7 mouse cellular contexts compared by ENCODE assay signal in genomic region chr7:79140897-79141296, GRCm38 (mm10). TPM values are rescaled to one million over a fixed set of nuclear protein-coding genes. Genes with fewer than 3 reads are reported as not detected.
DNase-seq lines count a peak whose midpoint lies in the region; ATAC-seq and TF ChIP-seq lines count a peak whose summit lies in the region.

No protein-coding gene starts in this region.

- no peaks in the 10 kb centered on the region for H3K27me3 ChIP-seq in small intestine, adult 2 months (ENCODE audit: control insufficient read depth, insufficient read depth, low read length)

- ATAC-seq in erythroblast, adult 5-6 weeks (replicated peaks; ENCODE audit: low FRiP score, poor library complexity, severe bottlenecking): peak; percentile 52; the same call in 1 of the 2 replicates
- ATAC-seq in megakaryocyte-erythroid progenitor cell, adult 5-6 weeks (replicated peaks; ENCODE audit: low FRiP score, low TSS enrichment, poor library complexity, severe bottlenecking): peak; percentile 71

- intact Hi-C loops in heart, postnatal 25 days (cut with DNase I): loop anchor here (1.0 to 10.0 kb wide), 5 partner anchors 51 to 324 kb away; partner anchors contain the start of gene Polg

- TF ChIP-seq POLR2A in bone marrow macrophage, adult 2 months (IDR thresholded peaks at IDR 0.05; ENCODE audit: borderline replicate concordance, low read depth, low read length): no peak
- TF ChIP-seq POLR2A in small intestine, adult 2 months (IDR thresholded peaks at IDR 0.05; ENCODE audit: low read depth, low read length): no peak

- no peaks in the 10 kb centered on the region; the same call in 1 of the 2 replicates for H3K36me3 ChIP-seq in small intestine, adult 2 months (ENCODE audit: control insufficient read depth, insufficient read depth, low read length)

- peak; percentile 90 for TF ChIP-seq CTCF in bone marrow macrophage, adult 2 months (IDR thresholded peaks at IDR 0.05; ENCODE audit: low read depth, low read length)
- peak; percentile 95 for TF ChIP-seq CTCF in small intestine, adult 2 months (IDR thresholded peaks at IDR 0.05; ENCODE audit: extremely low read depth, insufficient read length, insufficient replicate concordance, low read depth, low read length)

- H3K4me1 ChIP-seq in bone marrow macrophage, adult 2 months (ENCODE audit: control insufficient read depth, insufficient read depth, low read length): peaks cover 7% of the 10 kb centered on the region
- H3K4me1 ChIP-seq in small intestine, adult 2 months (ENCODE audit: control insufficient read depth, insufficient read depth, insufficient read length, low read length): peaks cover 9% of the 10 kb centered on the region; the same call in 1 of the 2 replicates

- DNase-seq in MEL-GATA-1-ER (ENCODE audit: extremely low read depth, low read depth): peak; percentile 20
- peak; percentile 38 for DNase-seq in heart, postnatal 25 days (ENCODE audit: low spot score)
- peak; percentile 74 to 85 for DNase-seq in layer of hippocampus, postnatal 25 days (ENCODE audit: extremely low spot score in 1 of 2, low spot score in 1 of 2)

- WGBS in small intestine, adult 2 months: 44% methylated on average over 8 of the region's 8 CpGs

- H3K27ac ChIP-seq in bone marrow macrophage, adult 2 months (ENCODE audit: insufficient read depth, low read depth, low read length): no peak overlapping the region
- H3K27ac ChIP-seq in small intestine, adult 2 months (ENCODE audit: insufficient read depth, low read depth, low read length): no peak overlapping the region

- H3K4me3 ChIP-seq in bone marrow macrophage, adult 2 months (ENCODE audit: insufficient read depth, low read length): no peak overlapping the region
- H3K4me3 ChIP-seq in small intestine, adult 2 months (ENCODE audit: low read depth, low read length): no peak overlapping the region

RNA-seq across cellular contexts. Expression of gene Mfge8, which starts 8.0 kb away (rescaled TPM):
- 27.4 and 30.3 TPM in 2 replicates for polyA plus RNA-seq in bone marrow macrophage, adult 2 months (2012; ENCODE audit: insufficient read depth, insufficient read length, missing spikeins)
- total RNA-seq in erythroblast, adult 5-6 weeks (2015; ENCODE audit: low replicate concordance): not detected in 2 replicates
- total RNA-seq in erythroblast, adult 5-6 weeks (2017; ENCODE audit: low replicate concordance): 1.1 and 2.7 TPM in 2 replicates
- total RNA-seq in heart, postnatal 25 days (2021): 100 to 1,000 TPM; 118 to 144 TPM
- 100 to 1,000 TPM; 146 to 168 TPM for total RNA-seq in layer of hippocampus, postnatal 25 days (2021)
- 5.3 and 13.3 TPM in 2 replicates for total RNA-seq in megakaryocyte-erythroid progenitor cell, adult 5-6 weeks (2014; fragmentation: Nextera tagmentation)
- total RNA-seq in megakaryocyte-erythroid progenitor cell, adult 5-6 weeks (2017): 6.2 and 9.7 TPM in 2 replicates
- polyA plus RNA-seq in small intestine, adult 2 months (2012; rRNA removed): 115 and 166 TPM in 2 replicates

RNA-seq across cellular contexts. Expression of gene Hapln3, which starts 10.1 kb away (rescaled TPM):
- not detected in 2 replicates for polyA plus RNA-seq in bone marrow macrophage, adult 2 months (2012; ENCODE audit: insufficient read depth, insufficient read length, missing spikeins)
- not detected in 2 replicates for total RNA-seq in erythroblast, adult 5-6 weeks (2015; ENCODE audit: low replicate concordance)
- total RNA-seq in erythroblast, adult 5-6 weeks (2017; ENCODE audit: low replicate concordance): not detected in 2 replicates
- total RNA-seq in heart, postnatal 25 days (2021): under 1 TPM; 0.20 to 0.31 TPM
- total RNA-seq in layer of hippocampus, postnatal 25 days (2021): 1 to 10 TPM; 2.5 to 4.0 TPM
- not detected in 2 replicates for total RNA-seq in megakaryocyte-erythroid progenitor cell, adult 5-6 weeks (2014; fragmentation: Nextera tagmentation)
- total RNA-seq in megakaryocyte-erythroid progenitor cell, adult 5-6 weeks (2017): not detected in 2 replicates
- 0.10 and 0.33 TPM in 2 replicates for polyA plus RNA-seq in small intestine, adult 2 months (2012; rRNA removed)

Comparison
In these comparisons a context has a peak if more than half of its experiments do, and no peak if none do; other contexts are left out.
1. DNase-seq: peak in every context shown above with its lines; median percentile 80 in layer of hippocampus, postnatal 25 days; 38 in heart, postnatal 25 days; 20 in MEL-GATA-1-ER.
2. RNA of gene Mfge8, which starts 8.0 kb away (total RNA-seq): 146 to 168 TPM in layer of hippocampus, postnatal 25 days and 118 to 144 TPM in heart, postnatal 25 days; 5.3 to 13.3 TPM in megakaryocyte-erythroid progenitor cell, adult 5-6 weeks and 1.1 to 2.7 TPM in erythroblast, adult 5-6 weeks; every median in the first group is over 4 times any median in the second.